Comparison of ENCODE assay signal across 19 mouse cellular contexts in the genomic region with DNA sequence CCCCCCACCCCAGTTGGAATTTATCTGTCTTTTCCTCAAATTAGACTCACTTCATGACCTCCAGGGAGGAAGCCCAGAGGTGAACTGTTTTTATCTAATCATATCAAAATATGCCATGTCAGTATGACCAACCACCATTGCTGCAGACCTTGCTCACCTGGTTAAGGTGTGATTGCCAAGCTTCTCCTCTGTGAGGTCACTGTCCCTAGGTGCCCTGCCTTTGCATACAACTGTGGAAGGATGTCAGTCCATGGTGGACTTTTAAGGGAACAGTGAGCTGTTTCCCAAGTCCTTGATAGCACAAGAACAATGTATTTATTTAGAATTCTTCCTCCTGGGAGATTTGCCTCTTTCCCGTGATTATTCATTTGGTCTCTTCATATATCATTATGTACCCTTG.
A peak's percentile ranks its signal among the peaks of the same experiment; 100 is the strongest.
DNase-seq lines count a peak whose midpoint lies in the region; ATAC-seq and TF ChIP-seq lines count a peak whose summit lies in the region.
"Had no signal": no experiment of that assay in that cellular context is flagged by ENCODE, and none has a peak within 500 bp of the region (broad histone marks: within the 10 kb centered on the region; RNA-seq: fewer than 3 reads in every experiment).

No protein-coding gene starts in this region.

- peaks cover 29% of the 10 kb centered on the region for H3K4me1 ChIP-seq in liver, adult 2 months (ENCODE audit: control insufficient read depth, insufficient read depth, low read length)
- peaks cover 15% of the 10 kb centered on the region; the same call in 1 of the 2 replicates for H3K4me1 ChIP-seq in liver, postnatal 0 days (ENCODE audit: insufficient read depth)

- no peak for ATAC-seq in liver, postnatal 0 days
- ATAC-seq: activated CD4-positive, CD25-positive, alpha-beta regulatory T cell, adult 4 months; CD4-positive, CD25-positive, alpha-beta regulatory T cell, adult 4 months; Patski had no signal

- TF ChIP-seq CTCF in liver, adult 2 months (IDR thresholded peaks at IDR 0.05; ENCODE audit: low read depth, low read length) = no peak
- TF ChIP-seq CTCF in liver, postnatal 0 days (IDR thresholded peaks at IDR 0.05; ENCODE audit: low read depth) = no peak

- DNase-seq in heart, adult 11 months = peak; percentile 52
- no peak for DNase-seq in heart, postnatal 36 days
- peak; percentile 92 for DNase-seq in liver, adult 2 months (ENCODE audit: extremely low read depth, low read depth, low spot score)
- no peak for DNase-seq in liver, postnatal 0 days
- DNase-seq: adrenal gland, adult 2 months; adrenal gland, adult 8-10 months; adrenal gland, postnatal 10 days; adrenal gland, postnatal 14 days; adrenal gland, postnatal 25 days; adrenal gland, postnatal 36 days; B cell, adult 2 months; cerebellum, adult 11 months; cerebellum, adult 11-12 months; cerebellum, adult 18-20 months had no signal

- H3K36me3 ChIP-seq in liver, adult 2 months (ENCODE audit: control insufficient read depth, insufficient read depth, low read length) = no peaks in the 10 kb centered on the region
- H3K36me3 ChIP-seq in liver, postnatal 0 days (replicated peaks; ENCODE audit: insufficient read depth, low read length) = no peaks in the 10 kb centered on the region
- H3K36me3 ChIP-seq: G1E had no signal

- no peak overlapping the region for H3K4me3 ChIP-seq in liver, adult 2 months (ENCODE audit: insufficient read depth, low read depth, low read length)
- no peak overlapping the region for H3K4me3 ChIP-seq in liver, postnatal 0 days (ENCODE audit: low read depth, low read length)

- TF ChIP-seq POLR2A in liver, adult 2 months (IDR thresholded peaks at IDR 0.05; ENCODE audit: extremely low read depth, insufficient read depth, low read length) = no peak

- H3K9me3 ChIP-seq in liver, postnatal 0 days (ENCODE audit: low read length) = no peaks in the 10 kb centered on the region
- H3K9me3 ChIP-seq: G1E had no signal

- H3K4me2 ChIP-seq in liver, postnatal 0 days (ENCODE audit: low read depth, low read length) = no peak overlapping the region

- no peaks in the 10 kb centered on the region for H3K79me2 ChIP-seq in liver, adult 2 months (ENCODE audit: control insufficient read depth, insufficient read depth, low read length)

- H3K9ac ChIP-seq in liver, adult 2 months (ENCODE audit: low read depth, low read length) = no peak overlapping the region
- H3K9ac ChIP-seq in liver, postnatal 0 days (replicated peaks) = no peak overlapping the region

- no peaks in the 10 kb centered on the region for H3K27me3 ChIP-seq in liver, adult 2 months (ENCODE audit: control insufficient read depth, insufficient read depth, low read length)
- no peaks in the 10 kb centered on the region for H3K27me3 ChIP-seq in liver, postnatal 0 days (ENCODE audit: insufficient read depth, low read length)
- H3K27me3 ChIP-seq: CH12.LX, Patski had no signal

- TF ChIP-seq EP300 in liver, postnatal 0 days (IDR thresholded peaks at IDR 0.05; ENCODE audit: low read depth) = no peak

- peak overlapping the region; percentile 97 for H3K27ac ChIP-seq in liver, adult 2 months (replicated peaks; ENCODE audit: insufficient read depth, low read depth, low read length)
- no peak overlapping the region for H3K27ac ChIP-seq in liver, postnatal 0 days (ENCODE audit: low read depth)

- 18% methylated on average over 1 of the region's 1 CpGs for WGBS in liver, adult 2 months
- WGBS in liver, postnatal 0 days (ENCODE audit: insufficient replicate concordance) = 71% methylated on average over 1 of the region's 1 CpGs

- intact Hi-C loops in heart, postnatal 36 days (cut with DNase I) = loop anchor here (5.0 kb wide), 1 partner anchor 63 kb away; no protein-coding TSS in a partner anchor

Comparison
In these comparisons a context has a peak if more than half of its experiments do, and no peak if none do; other contexts are left out.
1. DNase-seq: peak in heart, adult 11 months (single experiment) and liver, adult 2 months (single experiment); none in heart, postnatal 36 days (0 of 2) and liver, postnatal 0 days (single experiment).